Mouse (Mus musculus): ENCODE results near the gene Tdp1. TPM values are rescaled to one million over a fixed set of nuclear protein-coding genes. Genes with fewer than 3 reads are reported as not detected.

Tdp1 gene
- polyA plus RNA-seq, 1 experiment: 68.7 TPM

DNA sequence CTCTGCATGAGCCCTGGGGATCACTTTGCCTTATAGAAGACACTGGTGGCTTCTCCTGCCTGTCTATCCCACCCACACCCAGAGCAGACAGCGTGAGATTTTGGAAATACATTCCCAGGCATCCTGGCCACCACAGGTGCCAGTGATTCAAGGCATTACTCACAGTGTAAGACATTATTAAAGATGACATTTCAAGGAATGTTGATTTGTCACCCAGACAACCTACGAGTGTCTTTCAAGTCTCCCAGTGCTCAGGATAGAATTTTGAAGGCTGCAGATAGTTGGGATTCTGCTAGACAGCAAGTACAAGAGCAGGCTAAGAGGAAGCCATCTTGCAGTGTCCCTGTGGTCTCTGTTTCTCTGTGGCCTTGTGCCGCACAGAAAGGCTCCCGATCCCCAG is 47.9 kb downstream of the Tdp1 start:
- Histone ChIP-seq H3K27ac (ENCODE audit: insufficient read depth, low read length) (no peak overlapping the region), H3K9me3 (replicated peaks; ENCODE audit: control insufficient read depth, insufficient read depth, low read length, poor library complexity, severe bottlenecking) (no peaks in the 10 kb centered on the region), H3K4me3 (ENCODE audit: low read depth, low read length) (no peak overlapping the region), H3K4me1 (ENCODE audit: control insufficient read depth, insufficient read depth, low read length) (no peaks in the 10 kb centered on the region), H3K9ac (ENCODE audit: low read depth, poor library complexity, severe bottlenecking) (no peak overlapping the region), H3K27me3 (ENCODE audit: control insufficient read depth, insufficient read depth, low read length, poor library complexity, severe bottlenecking) (no peaks in the 10 kb centered on the region), H3K36me3 (ENCODE audit: control insufficient read depth, insufficient read depth, low read length, poor library complexity, severe bottlenecking) (no peaks in the 10 kb centered on the region; the same call in 1 of the 2 replicates)
- TF ChIP-seq CTCF (IDR thresholded peaks at IDR 0.05; ENCODE audit: low read depth, low read length): no peak
- no peak for TF ChIP-seq EP300 (IDR thresholded peaks at IDR 0.05; ENCODE audit: insufficient read depth, low read depth, low read length)
- TF ChIP-seq POLR2A (IDR thresholded peaks at IDR 0.05; ENCODE audit: insufficient read depth, low read length): no peak

DNA sequence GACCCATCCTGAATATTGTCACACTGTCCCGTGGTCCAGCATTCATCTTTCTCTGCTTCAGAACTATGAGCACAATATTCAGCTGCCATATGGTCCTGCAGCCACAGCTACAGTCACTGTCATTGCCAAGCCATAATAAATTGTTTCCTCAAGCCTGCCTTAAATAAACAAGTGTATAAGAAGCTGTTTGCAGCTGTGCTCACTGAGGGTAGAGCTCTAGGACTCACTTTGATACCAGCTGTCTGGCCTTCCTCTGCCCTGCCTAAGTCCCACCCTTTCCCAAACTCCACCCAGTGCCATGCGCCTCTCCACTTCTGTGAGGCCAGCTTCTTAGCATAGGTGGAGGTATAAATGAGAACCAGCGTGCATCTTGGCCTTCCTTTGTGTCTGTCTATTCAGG is 49.3 kb downstream of the Tdp1 start:
- no peaks in the 10 kb centered on the region for H3K4me1 ChIP-seq (ENCODE audit: control insufficient read depth, insufficient read depth, low read length)
- no peak overlapping the region for H3K4me3 ChIP-seq (ENCODE audit: low read depth, low read length)
- H3K9me3 ChIP-seq (replicated peaks; ENCODE audit: control insufficient read depth, insufficient read depth, low read length, poor library complexity, severe bottlenecking): no peaks in the 10 kb centered on the region
- TF ChIP-seq POLR2A (IDR thresholded peaks at IDR 0.05; ENCODE audit: insufficient read depth, low read length) (no peak), CTCF (IDR thresholded peaks at IDR 0.05; ENCODE audit: low read depth, low read length) (no peak), EP300 (IDR thresholded peaks at IDR 0.05; ENCODE audit: insufficient read depth, low read depth, low read length) (no peak)
- H3K36me3 ChIP-seq (ENCODE audit: control insufficient read depth, insufficient read depth, low read length, poor library complexity, severe bottlenecking): no peaks in the 10 kb centered on the region; the same call in 1 of the 2 replicates
- no peak overlapping the region for H3K9ac ChIP-seq (ENCODE audit: low read depth, poor library complexity, severe bottlenecking)
- no peak overlapping the region for H3K27ac ChIP-seq (ENCODE audit: insufficient read depth, low read length)
- no peaks in the 10 kb centered on the region for H3K27me3 ChIP-seq (ENCODE audit: control insufficient read depth, insufficient read depth, low read length, poor library complexity, severe bottlenecking)

DNA sequence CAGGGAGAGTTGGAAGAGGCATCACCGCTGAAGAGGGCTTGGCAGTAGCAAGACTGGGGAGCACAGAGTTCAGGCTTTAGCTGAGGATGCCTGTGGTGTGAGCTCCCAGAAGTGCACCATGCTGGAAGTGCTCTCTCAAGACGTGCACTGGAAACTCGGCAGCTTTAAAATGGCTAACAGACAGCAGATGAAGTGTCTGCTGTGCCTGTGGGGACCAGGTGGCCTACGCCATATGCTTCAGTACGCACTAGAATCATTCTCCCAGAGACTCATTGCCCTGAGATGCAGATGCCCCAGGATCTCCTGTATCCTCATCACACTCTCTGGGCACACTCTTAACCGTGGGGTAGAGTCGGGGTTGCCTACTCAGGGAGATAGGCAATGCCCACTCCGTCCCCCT is 51.1 kb downstream of the Tdp1 start:
- TF ChIP-seq CTCF (IDR thresholded peaks at IDR 0.05; ENCODE audit: low read depth, low read length): no peak
- TF ChIP-seq POLR2A (IDR thresholded peaks at IDR 0.05; ENCODE audit: insufficient read depth, low read length): no peak
- no peak for TF ChIP-seq EP300 (IDR thresholded peaks at IDR 0.05; ENCODE audit: insufficient read depth, low read depth, low read length)
- Histone ChIP-seq H3K27ac (ENCODE audit: insufficient read depth, low read length) (no peak overlapping the region), H3K4me3 (ENCODE audit: low read depth, low read length) (no peak overlapping the region), H3K27me3 (ENCODE audit: control insufficient read depth, insufficient read depth, low read length, poor library complexity, severe bottlenecking) (no peaks in the 10 kb centered on the region), H3K9me3 (replicated peaks; ENCODE audit: control insufficient read depth, insufficient read depth, low read length, poor library complexity, severe bottlenecking) (no peaks in the 10 kb centered on the region), H3K4me1 (ENCODE audit: control insufficient read depth, insufficient read depth, low read length) (no peaks in the 10 kb centered on the region), H3K36me3 (ENCODE audit: control insufficient read depth, insufficient read depth, low read length, poor library complexity, severe bottlenecking) (no peaks in the 10 kb centered on the region; the same call in 1 of the 2 replicates), H3K9ac (ENCODE audit: low read depth, poor library complexity, severe bottlenecking) (no peak overlapping the region)

DNA sequence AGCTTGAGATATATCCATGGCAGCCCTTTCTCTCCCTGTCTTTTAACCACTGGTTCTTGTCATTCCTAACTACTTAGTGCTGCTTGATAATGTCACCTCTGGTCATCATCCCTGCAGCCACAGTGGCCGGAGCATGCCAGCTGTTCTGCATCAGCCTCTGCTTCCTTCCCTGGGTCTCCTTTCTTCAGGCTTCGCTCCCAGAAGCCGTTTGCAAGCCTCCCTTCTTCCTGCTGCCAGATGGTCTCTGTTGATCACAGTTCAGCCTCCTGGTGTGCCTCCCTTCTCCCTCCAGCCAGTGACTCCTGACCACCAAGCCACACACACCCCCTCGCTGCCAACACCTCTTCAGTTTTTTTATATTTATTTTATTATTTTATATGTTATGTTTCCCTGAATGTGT is 54.2 kb downstream of the Tdp1 start:
- TF ChIP-seq EP300 (IDR thresholded peaks at IDR 0.05; ENCODE audit: insufficient read depth, low read depth, low read length) (no peak), CTCF (IDR thresholded peaks at IDR 0.05; ENCODE audit: low read depth, low read length) (no peak), POLR2A (IDR thresholded peaks at IDR 0.05; ENCODE audit: insufficient read depth, low read length) (no peak)
- no peak overlapping the region for H3K9ac ChIP-seq (ENCODE audit: low read depth, poor library complexity, severe bottlenecking)
- no peaks in the 10 kb centered on the region for H3K9me3 ChIP-seq (replicated peaks; ENCODE audit: control insufficient read depth, insufficient read depth, low read length, poor library complexity, severe bottlenecking)
- no peak overlapping the region for H3K27ac ChIP-seq (ENCODE audit: insufficient read depth, low read length)
- no peaks in the 10 kb centered on the region for H3K4me1 ChIP-seq (ENCODE audit: control insufficient read depth, insufficient read depth, low read length)
- H3K27me3 ChIP-seq (ENCODE audit: control insufficient read depth, insufficient read depth, low read length, poor library complexity, severe bottlenecking): no peaks in the 10 kb centered on the region
- H3K36me3 ChIP-seq (ENCODE audit: control insufficient read depth, insufficient read depth, low read length, poor library complexity, severe bottlenecking): no peaks in the 10 kb centered on the region
- no peak overlapping the region for H3K4me3 ChIP-seq (ENCODE audit: low read depth, low read length)

DNA sequence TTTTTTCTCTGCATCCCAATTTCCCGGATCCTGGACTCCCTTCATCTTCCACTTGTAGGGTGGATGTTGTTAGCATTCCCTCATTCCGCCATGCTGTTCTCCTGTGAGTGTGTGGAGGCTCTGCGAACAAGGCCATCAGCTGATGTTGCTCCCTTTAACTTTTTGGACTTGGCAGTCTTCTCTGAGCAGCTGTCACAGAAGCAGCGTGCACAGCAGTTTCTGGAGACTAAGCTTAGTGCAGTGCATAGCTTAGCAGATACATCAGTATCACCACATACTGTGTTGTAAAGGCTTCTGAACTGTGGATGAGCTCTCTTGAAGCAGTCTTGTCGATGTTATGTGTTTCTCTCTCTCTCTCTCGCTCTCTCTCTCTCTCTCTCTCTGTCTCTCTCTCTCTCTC is 54.9 kb downstream of the Tdp1 start:
- Histone ChIP-seq H3K9ac (ENCODE audit: low read depth, poor library complexity, severe bottlenecking) (no peak overlapping the region), H3K4me1 (ENCODE audit: control insufficient read depth, insufficient read depth, low read length) (no peaks in the 10 kb centered on the region), H3K27ac (ENCODE audit: insufficient read depth, low read length) (no peak overlapping the region), H3K36me3 (ENCODE audit: control insufficient read depth, insufficient read depth, low read length, poor library complexity, severe bottlenecking) (no peaks in the 10 kb centered on the region), H3K27me3 (ENCODE audit: control insufficient read depth, insufficient read depth, low read length, poor library complexity, severe bottlenecking) (no peaks in the 10 kb centered on the region), H3K4me3 (ENCODE audit: low read depth, low read length) (no peak overlapping the region), H3K9me3 (replicated peaks; ENCODE audit: control insufficient read depth, insufficient read depth, low read length, poor library complexity, severe bottlenecking) (no peaks in the 10 kb centered on the region)
- no peak for TF ChIP-seq POLR2A (IDR thresholded peaks at IDR 0.05; ENCODE audit: insufficient read depth, low read length)
- no peak for TF ChIP-seq EP300 (IDR thresholded peaks at IDR 0.05; ENCODE audit: insufficient read depth, low read depth, low read length)
- TF ChIP-seq CTCF (IDR thresholded peaks at IDR 0.05; ENCODE audit: low read depth, low read length): no peak

DNA sequence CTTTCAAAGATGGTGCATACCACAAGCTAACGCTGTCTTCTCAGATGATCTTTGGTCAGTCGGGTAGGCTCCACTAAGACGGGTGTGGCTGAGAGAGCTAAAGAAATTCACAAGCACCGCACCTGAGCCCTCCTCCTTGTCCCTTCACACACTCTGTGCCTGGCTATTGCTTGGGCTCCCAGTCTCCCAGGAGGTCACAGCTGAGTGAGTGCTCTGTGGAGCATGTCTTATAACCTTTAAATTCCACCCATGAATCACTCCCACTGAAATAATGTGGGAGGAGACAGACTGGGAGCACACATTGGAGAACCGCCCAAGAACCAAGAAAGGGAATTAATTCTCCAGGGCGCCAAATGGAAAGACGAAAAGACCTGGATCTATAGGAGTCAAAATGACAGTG is 56.4 kb downstream of the Tdp1 start:
- peaks cover 2% of the 10 kb centered on the region; the same call in 1 of the 2 replicates for H3K36me3 ChIP-seq (ENCODE audit: control insufficient read depth, insufficient read depth, low read length, poor library complexity, severe bottlenecking)
- no peak for TF ChIP-seq CTCF (IDR thresholded peaks at IDR 0.05; ENCODE audit: low read depth, low read length)
- no peak for TF ChIP-seq POLR2A (IDR thresholded peaks at IDR 0.05; ENCODE audit: insufficient read depth, low read length)
- no peak for TF ChIP-seq EP300 (IDR thresholded peaks at IDR 0.05; ENCODE audit: insufficient read depth, low read depth, low read length)
- no peak overlapping the region for H3K9ac ChIP-seq (ENCODE audit: low read depth, poor library complexity, severe bottlenecking)
- no peaks in the 10 kb centered on the region for H3K4me1 ChIP-seq (ENCODE audit: control insufficient read depth, insufficient read depth, low read length)
- H3K9me3 ChIP-seq (replicated peaks; ENCODE audit: control insufficient read depth, insufficient read depth, low read length, poor library complexity, severe bottlenecking): no peaks in the 10 kb centered on the region
- no peaks in the 10 kb centered on the region for H3K27me3 ChIP-seq (ENCODE audit: control insufficient read depth, insufficient read depth, low read length, poor library complexity, severe bottlenecking)
- no peak overlapping the region for H3K4me3 ChIP-seq (ENCODE audit: low read depth, low read length)
- H3K27ac ChIP-seq (ENCODE audit: insufficient read depth, low read length): no peak overlapping the region

Data from ES-Bruce4 (cell line).